Mouse (Mus musculus): ENCODE measurements around the gene Usp10. TPM values are rescaled to one million over a fixed set of nuclear protein-coding genes. Genes with fewer than 3 reads are reported as not detected.

The Usp10 gene
- total and polyA plus RNA-seq, 3 experiments: 80.0 to 161 (median 152) TPM

GRCm38 (mm10) chr8:119955333-119955732, 45.2 kb downstream of the Usp10 start:
- in situ Hi-C loops (cut with MboI; ENCODE audit: low pct_ligation_motif_present, low pct_unique_long_range_greater_than_20kb, low sequenced_read_pairs) (no loop called here), dilution Hi-C loops (cut with MboI; ENCODE audit: extremely low pct_ligation_motif_present, extremely low pct_unique_long_range_greater_than_20kb, low sequenced_read_pairs) (no loop called here)
- Histone ChIP-seq H3K4me2 (ENCODE audit: insufficient read depth, low read depth, poor library complexity, severe bottlenecking) (no peak overlapping the region), H3K4me3 (replicated peaks in 1 of 3; ENCODE audit: low read depth in 2 of 3, low read length in 2 of 3, poor library complexity in 1 of 3) (no peak overlapping the region), H3K79me2 (replicated peaks; ENCODE audit: control insufficient read depth, extremely low read depth, insufficient read depth, poor library complexity, severe bottlenecking) (no peaks in the 10 kb centered on the region), H3K36me3 (replicated peaks in 1 of 2; ENCODE audit: control insufficient read depth in 1 of 2, insufficient read depth in 1 of 2, low read length in 1 of 2) (peaks cover 71 to 83% of the 10 kb centered on the region in 2 experiments), H3K4me1 (ENCODE audit: control insufficient read depth in 1 of 2, insufficient read depth in 2 of 2) (no peaks in the 10 kb centered on the region), H3K27me3 (replicated peaks) (no peaks in the 10 kb centered on the region), H3K27ac (ENCODE audit: insufficient read depth, low read depth) (no peak overlapping the region), H3K9me3 (replicated peaks; ENCODE audit: low read length) (no peaks in the 10 kb centered on the region), H3K9ac (ENCODE audit: insufficient read depth, low read depth) (no peak overlapping the region)
- DNase-seq (ENCODE audit: extremely low read depth): no peak
- TF ChIP-seq MAX (IDR thresholded peaks at IDR 0.05; ENCODE audit: low read length) (no peak), TCF12 (IDR thresholded peaks at IDR 0.05; ENCODE audit: low read depth, low read length) (no peak)

GRCm38 (mm10) chr8:119958076-119958475, 47.9 kb downstream of the Usp10 start:
- Histone ChIP-seq H3K27me3 (replicated peaks) (no peaks in the 10 kb centered on the region), H3K4me1 (ENCODE audit: control insufficient read depth in 1 of 2, insufficient read depth in 2 of 2) (no peaks in the 10 kb centered on the region), H3K9me3 (replicated peaks; ENCODE audit: low read length) (no peaks in the 10 kb centered on the region), H3K4me3 (replicated peaks in 1 of 3; ENCODE audit: low read depth in 2 of 3, low read length in 2 of 3, poor library complexity in 1 of 3) (no peak overlapping the region), H3K4me2 (ENCODE audit: insufficient read depth, low read depth, poor library complexity, severe bottlenecking) (no peak overlapping the region), H3K9ac (ENCODE audit: insufficient read depth, low read depth) (no peak overlapping the region), H3K79me2 (replicated peaks; ENCODE audit: control insufficient read depth, extremely low read depth, insufficient read depth, poor library complexity, severe bottlenecking) (no peaks in the 10 kb centered on the region), H3K27ac (ENCODE audit: insufficient read depth, low read depth) (no peak overlapping the region), H3K36me3 (replicated peaks in 1 of 2; ENCODE audit: control insufficient read depth in 1 of 2, insufficient read depth in 1 of 2, low read length in 1 of 2) (peaks cover 47 to 56% of the 10 kb centered on the region in 2 experiments)
- no peak for TF ChIP-seq MAZ (IDR thresholded peaks at IDR 0.05; ENCODE audit: low read depth, low read length)
- TF ChIP-seq TCF12 (IDR thresholded peaks at IDR 0.05; ENCODE audit: low read depth, low read length): no peak
- no peak for TF ChIP-seq USF1 (IDR thresholded peaks at IDR 0.05; ENCODE audit: low read depth, low read length)
- no peak for DNase-seq (ENCODE audit: extremely low read depth)
- dilution Hi-C loops (cut with MboI; ENCODE audit: extremely low pct_ligation_motif_present, extremely low pct_unique_long_range_greater_than_20kb, low sequenced_read_pairs) (no loop called here), in situ Hi-C loops (cut with MboI; ENCODE audit: low pct_ligation_motif_present, low pct_unique_long_range_greater_than_20kb, low sequenced_read_pairs) (no loop called here)

- H3K9ac ChIP-seq (ENCODE audit: insufficient read depth, low read depth): no peak overlapping the region
- dilution Hi-C loops (cut with MboI; ENCODE audit: extremely low pct_ligation_motif_present, extremely low pct_unique_long_range_greater_than_20kb, low sequenced_read_pairs): no loop called here
- in situ Hi-C loops (cut with MboI; ENCODE audit: low pct_ligation_motif_present, low pct_unique_long_range_greater_than_20kb, low sequenced_read_pairs): no loop called here
- H3K4me2 ChIP-seq (ENCODE audit: insufficient read depth, low read depth, poor library complexity, severe bottlenecking): no peak overlapping the region
- no peak for DNase-seq (ENCODE audit: extremely low read depth)
- H3K27me3 ChIP-seq (replicated peaks): no peaks in the 10 kb centered on the region
- no peak overlapping the region for H3K4me3 ChIP-seq (replicated peaks in 1 of 3; ENCODE audit: low read depth in 2 of 3, low read length in 2 of 3, poor library complexity in 1 of 3)
- no peaks in the 10 kb centered on the region for H3K79me2 ChIP-seq (replicated peaks; ENCODE audit: control insufficient read depth, extremely low read depth, insufficient read depth, poor library complexity, severe bottlenecking)
- H3K27ac ChIP-seq (ENCODE audit: insufficient read depth, low read depth): no peak overlapping the region
- TF ChIP-seq SMC3 (IDR thresholded peaks at IDR 0.05; ENCODE audit: low read depth, low read length) (no peak), GABPA (IDR thresholded peaks at IDR 0.05; ENCODE audit: insufficient replicate concordance, low read depth, low read length) (no peak), RCOR1 (conservative IDR thresholded peaks at IDR 0.05; ENCODE audit: low read depth, low read length) (no peak), RAD21 (IDR thresholded peaks at IDR 0.05; ENCODE audit: low read depth, low read length) (no peak), PAX5 (IDR thresholded peaks at IDR 0.05; ENCODE audit: low read length) (no peak), POLR2A (IDR thresholded peaks at IDR 0.05; ENCODE audit: low read depth, low read length) (no peak), HCFC1 (IDR thresholded peaks at IDR 0.05; ENCODE audit: low read depth, low read length) (no peak), MYC (IDR thresholded peaks at IDR 0.05; ENCODE audit: low read depth, low read length) (no peak), NELFE (IDR thresholded peaks at IDR 0.05; ENCODE audit: low read depth, low read length) (no peak), USF1 (IDR thresholded peaks at IDR 0.05; ENCODE audit: low read depth, low read length) (no peak)
- H3K4me1 ChIP-seq (ENCODE audit: control insufficient read depth in 1 of 2, insufficient read depth in 2 of 2): no peaks in the 10 kb centered on the region
- H3K36me3 ChIP-seq (replicated peaks in 1 of 2; ENCODE audit: control insufficient read depth in 1 of 2, insufficient read depth in 1 of 2, low read length in 1 of 2): peaks cover 23 to 31% of the 10 kb centered on the region in 2 experiments
- H3K9me3 ChIP-seq (replicated peaks; ENCODE audit: low read length): no peaks in the 10 kb centered on the region
These were observed 50.5 kb downstream of the Usp10 start for GRCm38 (mm10) chr8:119960531-119961104.

Data from CH12.LX (cell line).